Mouse (Mus musculus) frontal cortex, adult 2 months (tissue): ENCODE measurements at regions not wholly inside any gene's neighbourhood (a gene's known extent, or its start where the extent isn't known, plus 50 kb on each side); places are given as distances from the start of the nearest gene placed in this dataset.

Experiments used
- DNase-seq, 2 experiments: peaks; one replicate each; pipeline ENCODE4 v3.0.0; 2022; ENCODE audit warnings: low spot score in 1 of 2; ENCODE audit errors: extremely low spot score in 1 of 2

GRCm38 (mm10) chrX:109354633-109355032 lies 158.1 kb downstream of the Gm6377 start:
- peak in 1 of 2 experiments; percentile 0 for DNase-seq

GRCm38 (mm10) chrX:109392908-109393307 lies 196.4 kb downstream of the Gm6377 start:
- DNase-seq: peak in 1 of 2 experiments; percentile 23

GRCm38 (mm10) chrX:109442932-109443331 lies 246.4 kb downstream of the Gm6377 start:
- no peak for DNase-seq
